Mouse (Mus musculus) heart, adult 2 months (tissue): ENCODE results near the gene Fnbp1.

Experiments
- CTCF ChIP-seq: fragments of 200-600 bp; IDR thresholded peaks from 2 replicates; pipeline ENCODE4 v1.8.1; 2022; ENCODE audit warnings: antibody characterized with exemption, mild to moderate bottlenecking, moderate library complexity
- EP300 ChIP-seq: fragments of 200-500 bp; IDR thresholded peaks from 2 replicates; pipeline ENCODE4 v1.6.1; 2011; ENCODE audit warnings: low read depth, low read length, control low read depth; ENCODE audit not compliant: insufficient read depth

DNA sequence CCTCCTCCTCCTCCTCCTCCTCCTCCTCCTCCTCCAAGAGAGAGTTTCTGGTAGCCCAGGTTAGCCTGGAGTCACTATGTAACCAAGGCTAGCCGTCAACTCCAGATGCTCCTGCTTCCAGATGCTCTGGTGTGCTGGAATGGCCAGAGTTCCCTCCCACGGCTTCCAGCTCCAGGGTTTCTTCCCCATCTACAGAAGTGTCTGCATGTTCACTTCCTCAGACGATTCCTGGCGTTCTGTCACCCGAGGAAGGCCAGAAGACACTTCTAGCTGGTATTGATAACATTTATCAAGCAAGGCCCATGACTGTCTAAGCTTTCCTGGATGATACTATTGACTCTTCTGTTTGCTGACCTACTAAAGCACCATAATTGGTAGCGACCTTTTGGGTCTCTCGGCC lies 16.7 kb downstream of the Fnbp1 start:
- no peak for TF ChIP-seq CTCF
- no peak for TF ChIP-seq EP300
